Mouse (Mus musculus) liver, embryonic 14.5 days (tissue): Measurements from ENCODE around the gene Nup210. TPM values are rescaled to one million over a fixed set of nuclear protein-coding genes. Genes with fewer than 3 reads are reported as not detected.
"Not testable (repeated sequence)": the region's sequence is repeated elsewhere in the genome, so short reads cannot be mapped to it uniquely, and the experiment has no call there.

ENCODE experiments used
- ATAC-seq: fragments of 200-750 bp; cut with Nextera tagmentation; 2 replicates; pipeline ENCODE4 v1.8.0; 2017; ENCODE audit warnings: moderate number of reproducible peaks, mild to moderate bottlenecking, moderate library complexity; ENCODE audit not compliant: insufficient read depth
- DNase-seq, 3 experiments: peaks; one replicate each; pipeline ENCODE4 v3.0.0-alpha.2; 2012 to 2013; ENCODE audit warnings: low read depth in 3 of 3, low spot score in 3 of 3
- H3K27ac ChIP-seq: fragments of 300-500 bp; sonication (generic); 2 replicates; pipeline ENCODE4 v1.5.1; 2014; ENCODE audit warnings: moderate library complexity, mild to moderate bottlenecking, control low read depth, inconsistent platforms
- H3K27me3 ChIP-seq: fragments of 300-500 bp; sonication (generic); 2 replicates; pipeline ENCODE4 v1.6.1; 2014; ENCODE audit warnings: mild to moderate bottlenecking, low read length, moderate library complexity; ENCODE audit not compliant: control insufficient read depth, insufficient read depth
- H3K36me3 ChIP-seq: fragments of 300-500 bp; sonication (generic); replicated peaks from 2 replicates; pipeline ENCODE4 v1.6.1; 2014; ENCODE audit warnings: low read depth; ENCODE audit not compliant: control insufficient read depth, insufficient read depth
- H3K4me1 ChIP-seq, 2 experiments: fragments of 200-500 bp in 1 of 2; fragments of 300-500 bp in 1 of 2; sonication (generic) in 1 of 2; replicated peaks; 2 replicates each; pipeline ENCODE4 v1.6.1; 2012 to 2014; ENCODE audit warnings: antibody characterized with exemption in 1 of 2, inconsistent platforms in 1 of 2, low read length in 1 of 2; ENCODE audit not compliant: control insufficient read depth in 2 of 2, insufficient read depth in 2 of 2
- H3K4me2 ChIP-seq: fragments of 300-500 bp; sonication (generic); 2 replicates; pipeline ENCODE4 v1.6.1; 2014; ENCODE audit warnings: low read depth, mild to moderate bottlenecking, control low read depth, moderate library complexity
- H3K4me3 ChIP-seq, 2 experiments: fragments of 200-500 bp in 1 of 2; fragments of 300-500 bp in 1 of 2; sonication (generic) in 1 of 2; 2 replicates each; pipeline ENCODE4 v1.5.1; 2012 to 2014; ENCODE audit warnings: low read depth in 2 of 2, low read length in 2 of 2, mild to moderate bottlenecking in 2 of 2, control low read depth in 1 of 2, inconsistent platforms in 1 of 2, moderate library complexity in 1 of 2; ENCODE audit not compliant: insufficient read depth in 1 of 2
- H3K9ac ChIP-seq: fragments of 300-500 bp; sonication (generic); replicated peaks from 2 replicates; pipeline ENCODE4 v1.6.1; 2014; ENCODE audit warnings: mild to moderate bottlenecking, control low read depth, moderate library complexity
- H3K9me3 ChIP-seq: fragments of 300-500 bp; sonication (generic); 2 replicates; pipeline ENCODE4 v1.6.1; 2016; ENCODE audit warnings: low read length, mixed read lengths; ENCODE audit not compliant: control insufficient read depth
- CTCF ChIP-seq: IDR thresholded peaks from 2 replicates; pipeline ENCODE4 v1.5.1; 2016; ENCODE audit warnings: antibody characterized with exemption, low read depth, control low read depth
- EP300 ChIP-seq: IDR thresholded peaks from 2 replicates; pipeline ENCODE4 v1.6.1; 2016; ENCODE audit warnings: antibody characterized with exemption, low read depth
- WGBS: fragments of 180-500 bp; shearing (Covaris S2); extraction: QIAGEN DNeasy Blood & Tissue Kit; methylation state at CpG from one replicate; pipeline ENCODE4 v1.1.7; 2014; ENCODE audit not compliant: insufficient replicate concordance; 5-methylcytosine and 5-hydroxymethylcytosine counted together
- polyA plus RNA-seq, 2 experiments: library from polyadenylated mRNA; depleted of rRNA in 1 of 2; stranded (reverse) in 1 of 2; unstranded in 1 of 2; fragments of >200 nt; fragmentation: Nextera tagmentation in 1 of 2; extraction: Ambion mirVana in 1 of 2; gene quantifications; 2 replicates each; pipeline versions ENCODE4 v1.2.1 to v1.2.3; 2012 to 2014

Gene Nup210
- polyA plus RNA-seq, 2 experiments = 32.4 to 35.1 TPM

- Histone ChIP-seq H3K4me3 (no peak overlapping the region), H3K9ac (no peak overlapping the region), H3K27ac (no peak overlapping the region), H3K9me3 (peaks cover 5% of the 10 kb centered on the region), H3K4me1 (peaks cover 4 to 15% of the 10 kb centered on the region in 2 experiments; a peak in 3 of 4 replicates), H3K36me3 (no peaks in the 10 kb centered on the region), H3K4me2 (no peak overlapping the region), H3K27me3 (peaks cover 16% of the 10 kb centered on the region)
- TF ChIP-seq EP300 (no peak), CTCF (no peak)
- 54% methylated on average over 2 of the region's 2 CpGs for WGBS
- no peak for DNase-seq
- no peak for ATAC-seq
These were observed 8.6 kb upstream of the Nup210 start for GRCm38 (mm10) chr6:91125228-91125585.

GRCm38 (mm10) chr6:91124286-91125227 is 7.9 kb upstream of the Nup210 start:
- no peak for ATAC-seq
- H3K4me2 ChIP-seq = no peak overlapping the region
- H3K27me3 ChIP-seq = peaks cover 16% of the 10 kb centered on the region
- H3K9me3 ChIP-seq = peaks cover 5% of the 10 kb centered on the region
- H3K9ac ChIP-seq = no peak overlapping the region
- H3K36me3 ChIP-seq = no peaks in the 10 kb centered on the region
- TF ChIP-seq CTCF = no peak
- no peak for TF ChIP-seq EP300
- peaks cover 4 to 12% of the 10 kb centered on the region in 2 experiments; a peak in 3 of 4 replicates for H3K4me1 ChIP-seq
- WGBS = 24% methylated on average over 7 of the region's 7 CpGs
- DNase-seq = no peak
- no peak overlapping the region for H3K4me3 ChIP-seq
- no peak overlapping the region for H3K27ac ChIP-seq

GRCm38 (mm10) chr6:91123453-91123852 is 6.8 kb upstream of the Nup210 start:
- H3K9ac ChIP-seq = no peak overlapping the region
- ATAC-seq (no peak), DNase-seq (no peak)
- peaks cover 2% of the 10 kb centered on the region; the same call in 1 of the 2 replicates for H3K9me3 ChIP-seq
- H3K27me3 ChIP-seq = peaks cover 16% of the 10 kb centered on the region
- no peak overlapping the region for H3K4me3 ChIP-seq
- TF ChIP-seq CTCF = no peak
- TF ChIP-seq EP300 = no peak
- peaks cover 6 to 12% of the 10 kb centered on the region in 2 experiments; a peak in 3 of 4 replicates for H3K4me1 ChIP-seq
- no peak overlapping the region for H3K27ac ChIP-seq
- H3K4me2 ChIP-seq = no peak overlapping the region
- WGBS = 60% methylated on average over 3 of the region's 3 CpGs
- H3K36me3 ChIP-seq = no peaks in the 10 kb centered on the region

GRCm38 (mm10) chr6:91121089-91121488 is 4.5 kb upstream of the Nup210 start:
- 87% methylated on average over 7 of the region's 7 CpGs for WGBS
- not testable (repeated sequence) for DNase-seq, H3K9ac ChIP-seq, H3K36me3 ChIP-seq, H3K4me3 ChIP-seq, H3K27ac ChIP-seq, H3K9me3 ChIP-seq, H3K27me3 ChIP-seq, H3K4me2 ChIP-seq, ATAC-seq
- H3K4me1 ChIP-seq = peaks cover 17 to 21% of the 10 kb centered on the region in 2 experiments

DNA sequence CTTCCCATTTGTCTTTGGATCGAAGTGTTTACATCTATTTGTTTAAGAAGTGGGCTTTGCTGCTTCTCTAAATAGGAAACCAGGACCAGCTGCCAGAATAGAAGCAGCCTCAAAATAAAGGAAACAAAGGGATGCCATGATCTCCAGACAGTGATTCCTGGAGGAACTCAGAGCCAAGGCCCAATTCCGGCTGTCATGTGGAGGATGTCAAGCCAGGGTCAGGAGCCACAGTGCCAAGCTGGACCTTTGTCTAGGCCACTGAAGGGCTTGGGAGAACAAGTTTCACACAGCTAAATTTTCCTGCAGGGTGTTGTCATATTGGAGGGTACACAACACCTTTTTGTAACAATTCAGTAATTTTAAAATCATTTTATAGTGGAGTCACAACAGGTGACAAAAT is 3.6 kb upstream of the Nup210 start:
- no peak overlapping the region for H3K4me3 ChIP-seq
- peaks cover 17 to 23% of the 10 kb centered on the region in 2 experiments for H3K4me1 ChIP-seq
- no peak overlapping the region for H3K27ac ChIP-seq
- H3K9ac ChIP-seq = no peak overlapping the region
- WGBS = 77% methylated on average over 2 of the region's 2 CpGs
- no peak for DNase-seq
- no peak for TF ChIP-seq CTCF
- no peak for TF ChIP-seq EP300
- no peak overlapping the region for H3K4me2 ChIP-seq
- no peaks in the 10 kb centered on the region for H3K36me3 ChIP-seq
- peaks cover 5% of the 10 kb centered on the region for H3K27me3 ChIP-seq
- peaks cover 2% of the 10 kb centered on the region; the same call in 1 of the 2 replicates for H3K9me3 ChIP-seq
- ATAC-seq = no peak
